7 mouse cellular contexts compared by ENCODE assay signal in the genomic region with DNA sequence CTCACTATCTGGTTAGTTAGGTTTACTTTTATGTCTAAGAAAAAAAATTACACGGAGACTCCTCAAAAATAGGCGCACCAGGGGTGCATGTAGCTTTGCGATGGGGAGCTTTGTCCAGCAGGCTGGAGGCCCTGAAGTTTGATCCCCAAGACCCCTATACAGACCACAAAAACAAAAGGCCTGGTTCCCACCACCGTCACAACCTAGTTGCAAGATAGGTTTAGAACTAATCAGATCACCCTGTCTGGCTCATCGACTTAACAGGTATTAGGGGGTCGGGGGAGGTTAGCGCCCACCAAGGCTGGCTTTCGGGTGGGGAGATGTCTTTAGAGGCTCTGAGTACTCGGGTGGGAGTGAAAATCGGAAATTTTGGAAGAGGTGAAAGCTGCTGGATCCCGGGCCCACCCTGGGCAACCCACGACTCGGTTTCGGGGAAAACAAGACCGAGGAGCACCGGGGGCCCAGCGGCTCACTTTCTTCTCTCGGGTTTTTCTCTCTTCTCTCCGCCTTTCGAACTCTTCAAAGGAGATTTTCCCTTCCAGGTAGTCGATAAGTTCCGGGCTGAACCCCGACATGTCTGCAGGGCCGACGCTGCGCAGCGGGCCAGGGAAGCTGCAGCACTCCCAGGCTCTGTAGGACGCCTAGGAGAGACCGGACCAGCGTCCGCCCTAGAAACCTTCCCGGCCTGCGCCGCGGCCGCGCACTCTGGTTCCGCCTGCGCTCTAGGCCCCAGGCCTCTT. TPM values are rescaled to one million over a fixed set of nuclear protein-coding genes. Genes with fewer than 3 reads are reported as not detected.
DNase-seq lines count a peak whose midpoint lies in the region; ATAC-seq and TF ChIP-seq lines count a peak whose summit lies in the region.

TSS of gene Gtf3c3 (minus strand) at position 632 of the 740 bp plus-strand sequence.

- WGBS in embryonic facial prominence, embryonic 11.5 days = 3% methylated on average over 39 of the region's 39 CpGs
- WGBS in kidney, adult 2 months = 2% methylated on average over 39 of the region's 39 CpGs
- WGBS in limb, embryonic 12.5 days = 3% methylated on average over 39 of the region's 39 CpGs
- 3% methylated on average over 39 of the region's 39 CpGs for WGBS in midbrain, embryonic 15.5 days
- 4% methylated on average over 39 of the region's 39 CpGs for WGBS in spleen, adult 2 months

- no peak within 1 kb of the TSS for H3K27ac ChIP-seq in embryonic facial prominence, embryonic 11.5 days (replicated peaks; ENCODE audit: low read depth, low read length)
- H3K27ac ChIP-seq in kidney, adult 2 months (ENCODE audit: insufficient read depth, low read depth, low read length) = no peak within 1 kb of the TSS
- H3K27ac ChIP-seq in limb, embryonic 12.5 days = peak within 1 kb of the TSS; percentile 62; the same call in 1 of the 2 replicates
- peak within 1 kb of the TSS; percentile 40; the same call in 1 of the 2 replicates for H3K27ac ChIP-seq in midbrain, embryonic 15.5 days
- H3K27ac ChIP-seq in spleen, adult 2 months (ENCODE audit: insufficient read depth, low read length) = peak within 1 kb of the TSS; percentile 13; the same call in 1 of the 2 replicates

- peak; percentile 99 for ATAC-seq in embryonic facial prominence, embryonic 11.5 days (replicated peaks; ENCODE audit: insufficient number of reproducible peaks, low FRiP score, low TSS enrichment, low read depth)
- peak; percentile 95 for ATAC-seq in limb, embryonic 12.5 days (ENCODE audit: insufficient number of reproducible peaks, insufficient read depth, low FRiP score, low TSS enrichment, low read depth)
- ATAC-seq in midbrain, embryonic 15.5 days (replicated peaks) = peak; percentile 100

- DNase-seq in adrenal gland, postnatal 14 days = peak; percentile 90
- peak; percentile 84 for DNase-seq in embryonic facial prominence, embryonic 11.5 days (ENCODE audit: low spot score)
- peak; percentile 77 to 87 for DNase-seq in heart, adult 18-20 months
- peak; percentile 84 for DNase-seq in kidney, adult 2 months
- DNase-seq in spleen, adult 2 months (ENCODE audit: low read depth in 1 of 2, low spot score in 2 of 2) = peak; percentile 54 to 64

- no peaks in the 10 kb centered on the region for H3K27me3 ChIP-seq in embryonic facial prominence, embryonic 11.5 days (ENCODE audit: control insufficient read depth, insufficient read depth, low read length)
- H3K27me3 ChIP-seq in kidney, adult 2 months (replicated peaks; ENCODE audit: control insufficient read depth, insufficient read depth, low read length) = no peaks in the 10 kb centered on the region
- no peaks in the 10 kb centered on the region for H3K27me3 ChIP-seq in limb, embryonic 12.5 days
- no peaks in the 10 kb centered on the region for H3K27me3 ChIP-seq in midbrain, embryonic 15.5 days (replicated peaks)
- no peaks in the 10 kb centered on the region for H3K27me3 ChIP-seq in spleen, adult 2 months (ENCODE audit: control insufficient read depth, insufficient read depth, low read length)

- H3K4me1 ChIP-seq in embryonic facial prominence, embryonic 11.5 days (ENCODE audit: control insufficient read depth, insufficient read depth, low read length) = no peaks in the 10 kb centered on the region
- 0 out of 2 replicates have a peak, but pooled peaks cover 5% of the 10 kb centered on the region for H3K4me1 ChIP-seq in kidney, adult 2 months (ENCODE audit: control insufficient read depth, insufficient read depth, low read length)
- peaks cover 4% of the 10 kb centered on the region; the same call in 1 of the 2 replicates for H3K4me1 ChIP-seq in limb, embryonic 12.5 days (replicated peaks)
- peaks cover 26% of the 10 kb centered on the region for H3K4me1 ChIP-seq in midbrain, embryonic 15.5 days
- H3K4me1 ChIP-seq in spleen, adult 2 months (ENCODE audit: control insufficient read depth, insufficient read depth, insufficient read length) = no peaks in the 10 kb centered on the region; the same call in 1 of the 2 replicates

- H3K36me3 ChIP-seq in embryonic facial prominence, embryonic 11.5 days (replicated peaks; ENCODE audit: control insufficient read depth, insufficient read depth, low read depth, low read length) = no peaks in the 10 kb centered on the region
- no peaks in the 10 kb centered on the region for H3K36me3 ChIP-seq in kidney, adult 2 months (ENCODE audit: control insufficient read depth, insufficient read depth, low read length)
- peaks cover 9% of the 10 kb centered on the region for H3K36me3 ChIP-seq in limb, embryonic 12.5 days
- H3K36me3 ChIP-seq in midbrain, embryonic 15.5 days (replicated peaks) = no peaks in the 10 kb centered on the region; the same call in 1 of the 2 replicates
- peaks cover 4% of the 10 kb centered on the region for H3K36me3 ChIP-seq in spleen, adult 2 months (ENCODE audit: control insufficient read depth, insufficient read depth, low read length)

- no peak for TF ChIP-seq CTCF in kidney, adult 2 months (conservative IDR thresholded peaks at IDR 0.05; ENCODE audit: insufficient read depth, insufficient read length, low read depth, low read length)
- TF ChIP-seq CTCF in spleen, adult 2 months (IDR thresholded peaks at IDR 0.05; ENCODE audit: extremely low read depth, insufficient read depth, insufficient read length, insufficient replicate concordance) = no peak

- H3K9ac ChIP-seq in embryonic facial prominence, embryonic 11.5 days (replicated peaks; ENCODE audit: low read length) = peak within 1 kb of the TSS; percentile 89
- H3K9ac ChIP-seq in limb, embryonic 12.5 days (replicated peaks) = peak within 1 kb of the TSS; percentile 79
- peak within 1 kb of the TSS; percentile 82 for H3K9ac ChIP-seq in midbrain, embryonic 15.5 days

- H3K9me3 ChIP-seq in embryonic facial prominence, embryonic 11.5 days (replicated peaks; ENCODE audit: control insufficient read depth, low read length) = no peaks in the 10 kb centered on the region
- no peaks in the 10 kb centered on the region for H3K9me3 ChIP-seq in limb, embryonic 12.5 days
- H3K9me3 ChIP-seq in midbrain, embryonic 15.5 days = no peaks in the 10 kb centered on the region

- peak within 1 kb of the TSS; percentile 75 for H3K4me3 ChIP-seq in embryonic facial prominence, embryonic 11.5 days (ENCODE audit: low read depth, low read length)
- H3K4me3 ChIP-seq in kidney, adult 2 months (ENCODE audit: insufficient read depth, low read depth, low read length) = peak within 1 kb of the TSS; percentile 77
- H3K4me3 ChIP-seq in limb, embryonic 12.5 days (replicated peaks) = peak within 1 kb of the TSS; percentile 61
- H3K4me3 ChIP-seq in midbrain, embryonic 15.5 days = peak within 1 kb of the TSS; percentile 90
- peak within 1 kb of the TSS; percentile 74 for H3K4me3 ChIP-seq in spleen, adult 2 months (ENCODE audit: extremely low read depth, insufficient read depth, insufficient read length)

- peak within 1 kb of the TSS; percentile 71 for H3K4me2 ChIP-seq in embryonic facial prominence, embryonic 11.5 days (ENCODE audit: low read depth, low read length)
- peak within 1 kb of the TSS; percentile 66 for H3K4me2 ChIP-seq in limb, embryonic 12.5 days
- peak within 1 kb of the TSS; percentile 77 for H3K4me2 ChIP-seq in midbrain, embryonic 15.5 days

- peak; percentile 46 for TF ChIP-seq POLR2A in kidney, adult 2 months (IDR thresholded peaks at IDR 0.05; ENCODE audit: low read depth, low read length)
- peak; percentile 49 for TF ChIP-seq POLR2A in spleen, adult 2 months (IDR thresholded peaks at IDR 0.05; ENCODE audit: low read depth, low read length)

RNA-seq across cellular contexts. Expression of gene Gtf3c3, which starts in this region (rescaled TPM):
- total RNA-seq in adrenal gland, postnatal 14 days (2021) = 17.1 and 22.5 TPM in 2 replicates
- 36.7 and 42.7 TPM in 2 replicates for polyA plus RNA-seq in embryonic facial prominence, embryonic 11.5 days (2014; fragmentation: Nextera tagmentation; extraction: Ambion mirVana)
- total RNA-seq in heart, adult 18-20 months (2021) = 10 to 100 TPM; 11.3 to 14.8 TPM
- 4.8 and 5.4 TPM in 2 replicates for polyA plus RNA-seq in kidney, adult 2 months (2012; rRNA removed)
- 34.4 and 35.8 TPM in 2 replicates for polyA plus RNA-seq in limb, embryonic 12.5 days (2016; fragmentation: Nextera tagmentation; extraction: Ambion mirVana)
- 22.1 and 23.2 TPM in 2 replicates for polyA plus RNA-seq in midbrain, embryonic 15.5 days (2015; fragmentation: Nextera tagmentation; extraction: Ambion mirVana)
- 1.9 and 2.2 TPM in 2 replicates for polyA plus RNA-seq in spleen, adult 2 months (2012; rRNA removed)

Comparison
In these comparisons a context has a peak if more than half of its experiments do, and no peak if none do; other contexts are left out.
1. H3K27ac ChIP-seq: peak in limb, embryonic 12.5 days (single experiment), midbrain, embryonic 15.5 days (single experiment) and spleen, adult 2 months (single experiment); none in embryonic facial prominence, embryonic 11.5 days (single experiment) and kidney, adult 2 months (single experiment).
2. Peak in every context shown above with its lines, with median percentiles within 50 percentile points of each other: DNase-seq, ATAC-seq, H3K4me2 ChIP-seq, H3K4me3 ChIP-seq and H3K9ac ChIP-seq.